Mouse (Mus musculus): ENCODE measurements around the gene Rab11fip3. TPM values are rescaled to one million over a fixed set of nuclear protein-coding genes. Genes with fewer than 3 reads are reported as not detected.

Rab11fip3 gene
- total RNA-seq, 2 experiments from 2014 or later: 0.70 to 1.3 TPM

- ATAC-seq (ENCODE audit: poor library complexity, severe bottlenecking): no peak
Observed at GRCm38 (mm10) chr17:26004711-26005110, 64.6 kb downstream of the Rab11fip3 start.

GRCm38 (mm10) chr17:26003864-26004263 lies 65.5 kb downstream of the Rab11fip3 start:
- no peak for ATAC-seq (ENCODE audit: poor library complexity, severe bottlenecking)

- ATAC-seq (ENCODE audit: poor library complexity, severe bottlenecking): no peak
Observed at GRCm38 (mm10) chr17:25998425-25998824, 70.9 kb downstream of the Rab11fip3 start.

- ATAC-seq (ENCODE audit: poor library complexity, severe bottlenecking): no peak
Observed at GRCm38 (mm10) chr17:25993489-25993888, 75.9 kb downstream of the Rab11fip3 start.

GRCm38 (mm10) chr17:25992274-25992673 lies 77.1 kb downstream of the Rab11fip3 start:
- no peak for ATAC-seq (ENCODE audit: poor library complexity, severe bottlenecking)

- ATAC-seq (ENCODE audit: poor library complexity, severe bottlenecking): peak; percentile 32
Observed at GRCm38 (mm10) chr17:25990331-25990730, 79.0 kb downstream of the Rab11fip3 start.

- ATAC-seq (ENCODE audit: poor library complexity, severe bottlenecking): peak; percentile 97
Observed at GRCm38 (mm10) chr17:25985306-25986294, 83.8 kb downstream of the Rab11fip3 start, which contains the start of gene Capn15. TSS of gene Capn15 (minus strand) at chr17:25985796.

- ATAC-seq (ENCODE audit: poor library complexity, severe bottlenecking): 0 out of 2 replicates have a peak, but pooled peaks have one; percentile 12
Observed at GRCm38 (mm10) chr17:25984556-25985305, 84.6 kb downstream of the Rab11fip3 start.

- no peak for ATAC-seq (ENCODE audit: poor library complexity, severe bottlenecking)
Observed at GRCm38 (mm10) chr17:25984066-25984465, 85.3 kb downstream of the Rab11fip3 start.

- ATAC-seq (ENCODE audit: poor library complexity, severe bottlenecking): no peak
Observed at GRCm38 (mm10) chr17:25982913-25983312, 86.4 kb downstream of the Rab11fip3 start.

- ATAC-seq (ENCODE audit: poor library complexity, severe bottlenecking): no peak
Observed at GRCm38 (mm10) chr17:25980854-25981253, 88.5 kb downstream of the Rab11fip3 start.

- ATAC-seq (ENCODE audit: poor library complexity, severe bottlenecking): no peak
Observed at GRCm38 (mm10) chr17:25979829-25980738, 89.3 kb downstream of the Rab11fip3 start.

- peak; percentile 70 for ATAC-seq (ENCODE audit: poor library complexity, severe bottlenecking)
Observed at GRCm38 (mm10) chr17:25970954-25971707, 98.2 kb downstream of the Rab11fip3 start.

GRCm38 (mm10) chr17:25970448-25970847 lies 98.9 kb downstream of the Rab11fip3 start:
- ATAC-seq (ENCODE audit: poor library complexity, severe bottlenecking): no peak

- ATAC-seq (ENCODE audit: poor library complexity, severe bottlenecking): no peak
Observed at GRCm38 (mm10) chr17:25968176-25968575, 101.2 kb downstream of the Rab11fip3 start.

- no peak for ATAC-seq (ENCODE audit: poor library complexity, severe bottlenecking)
Observed at GRCm38 (mm10) chr17:25967652-25968051, 101.7 kb downstream of the Rab11fip3 start.

- ATAC-seq (ENCODE audit: poor library complexity, severe bottlenecking): no peak
Observed at GRCm38 (mm10) chr17:25964271-25964670, 105.1 kb downstream of the Rab11fip3 start.

- ATAC-seq (ENCODE audit: poor library complexity, severe bottlenecking): no peak
Observed at GRCm38 (mm10) chr17:25962413-25962905, 106.9 kb downstream of the Rab11fip3 start.

- 0 out of 2 replicates have a peak, but pooled peaks have one; percentile 30 for ATAC-seq (ENCODE audit: poor library complexity, severe bottlenecking)
Observed at GRCm38 (mm10) chr17:25961566-25961965, 107.8 kb downstream of the Rab11fip3 start.
